Comparison of ENCODE assay signal across 8 mouse cellular contexts in the genomic region with DNA sequence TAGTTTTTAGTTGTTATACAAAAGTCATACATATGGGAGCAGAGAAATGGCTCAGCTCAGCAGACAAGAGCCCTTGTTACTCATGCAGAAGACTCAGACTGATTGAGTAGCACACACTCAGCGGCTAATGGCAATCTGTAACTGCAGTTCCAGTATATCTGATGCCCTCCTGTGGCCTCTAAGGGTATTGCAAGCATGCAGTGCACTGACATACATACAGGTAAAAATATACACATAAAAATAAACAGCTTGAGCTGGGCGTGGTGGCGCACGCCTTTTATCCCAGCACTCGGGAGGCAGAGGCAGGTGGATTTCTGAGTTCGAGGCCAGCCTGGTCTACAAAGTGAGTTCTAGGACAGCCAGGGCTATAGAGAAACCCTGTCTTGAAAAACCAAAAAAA. TPM values are rescaled to one million over a fixed set of nuclear protein-coding genes. Genes with fewer than 3 reads are reported as not detected.
A peak's percentile ranks its signal among the peaks of the same experiment; 100 is the strongest.
DNase-seq lines count a peak whose midpoint lies in the region; ATAC-seq and TF ChIP-seq lines count a peak whose summit lies in the region.
"Not testable (repeated sequence)": the region's sequence is repeated elsewhere in the genome, so short reads cannot be mapped to it uniquely, and the experiment has no call there.

No protein-coding gene starts in this region.

- H3K79me2 ChIP-seq in heart, adult 2 months (replicated peaks; ENCODE audit: control insufficient read depth, insufficient read depth, low read length): not testable (repeated sequence)

- ATAC-seq in neutrophil, adult 5-6 weeks (ENCODE audit: extremely low read depth, insufficient number of reproducible peaks, low FRiP score, poor library complexity, severe bottlenecking): peak; percentile 80

- H3K4me3 ChIP-seq in heart, adult 2 months: not testable (repeated sequence)

- peak; percentile 66 for DNase-seq in CD4-positive helper T cell, adult 2 months (ENCODE audit: low read depth, low spot score)
- DNase-seq in adrenal gland, postnatal 10 days: peak; percentile 47
- DNase-seq in embryo, embryonic 10.5 days (ENCODE audit: low spot score): peak; percentile 67
- peak in 1 of 2 experiments; percentile 35 for DNase-seq in heart, adult 2 months
- DNase-seq in kidney, postnatal 36 days: peak; percentile 35 to 76
- peak; percentile 49 for DNase-seq in lung, postnatal 14 days
- peak; percentile 8 to 58 for DNase-seq in thymus, postnatal 10 days (ENCODE audit: low spot score in 2 of 2)

- not testable (repeated sequence) for H3K9ac ChIP-seq in heart, adult 2 months (ENCODE audit: low read depth, low read length)

- WGBS in heart, adult 2 months: 63% methylated on average over 6 of the region's 6 CpGs

- TF ChIP-seq POLR2A in heart, adult 2 months (IDR thresholded peaks at IDR 0.05; ENCODE audit: insufficient read depth, low read depth, low read length): not testable (repeated sequence)

- H3K27ac ChIP-seq in heart, adult 2 months: not testable (repeated sequence)

- not testable (repeated sequence) for TF ChIP-seq EP300 in heart, adult 2 months (IDR thresholded peaks at IDR 0.05; ENCODE audit: insufficient read depth, low read depth, low read length)

- intact Hi-C loops in heart, adult 2 months (cut with DNase I): not testable (repeated sequence)

- H3K36me3 ChIP-seq in heart, adult 2 months (ENCODE audit: control insufficient read depth, insufficient read depth, low read length): not testable (repeated sequence)

- peak; percentile 70 for TF ChIP-seq CTCF in heart, adult 2 months (IDR thresholded peaks at IDR 0.05)

- H3K4me1 ChIP-seq in heart, adult 2 months (ENCODE audit: control insufficient read depth, insufficient read depth, low read length): not testable (repeated sequence)

- not testable (repeated sequence) for H3K27me3 ChIP-seq in heart, adult 2 months (ENCODE audit: control insufficient read depth, insufficient read depth, low read length)

RNA-seq across cellular contexts. Expression of a gene that starts 18.6 kb away (rescaled TPM):
- total RNA-seq in adrenal gland, postnatal 10 days (2021): 10 to 100 TPM; 43.8 to 57.3 TPM
- 10 to 100 TPM; 17.0 to 18.4 TPM for total RNA-seq in heart, adult 2 months (2021)
- polyA plus RNA-seq in heart, adult 2 months (2012; rRNA removed): 8.9 and 12.0 TPM in 2 replicates
- total RNA-seq in neutrophil, adult 5-6 weeks (2017): 39.2 and 39.9 TPM in 2 replicates
